ENCODE assay signal across 12 mouse cellular contexts in the genomic region with DNA sequence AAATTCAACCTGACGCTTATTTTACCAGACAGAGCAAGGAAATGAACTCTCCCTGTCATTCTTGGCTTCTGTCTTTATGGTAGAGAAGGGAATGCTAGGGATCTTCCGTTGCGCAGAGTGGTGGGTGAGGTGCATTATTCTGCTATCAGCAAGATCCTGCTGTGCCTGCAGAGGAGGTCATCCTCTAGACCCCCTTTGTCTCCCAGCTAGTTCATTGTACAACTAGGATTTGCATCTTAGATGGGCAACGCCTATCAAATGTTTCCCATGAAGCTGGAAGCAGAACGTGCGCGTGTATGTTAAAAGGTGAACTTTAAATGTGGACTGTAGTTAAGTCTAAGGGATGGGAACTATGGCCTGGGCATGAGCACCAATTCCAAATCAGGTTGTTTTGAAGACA. TPM values are rescaled to one million over a fixed set of nuclear protein-coding genes. Genes with fewer than 3 reads are reported as not detected.
DNase-seq lines count a peak whose midpoint lies in the region; ATAC-seq lines count a peak whose summit lies in the region.
"Had no signal": no experiment of that assay in that cellular context is flagged by ENCODE, and none has a peak within 500 bp of the region (broad histone marks: within the 10 kb centered on the region; RNA-seq: fewer than 3 reads in every experiment).

No protein-coding gene starts in this region.

- H3K4me2 ChIP-seq in forebrain, embryonic 15.5 days (replicated peaks) = no peak overlapping the region
- no peak overlapping the region for H3K4me2 ChIP-seq in kidney, embryonic 16.5 days (replicated peaks; ENCODE audit: low read depth, low read length)
- H3K4me2 ChIP-seq in intestine, embryonic 16.5 days (ENCODE audit: low read depth, low read length) = no peak overlapping the region
- H3K4me2 ChIP-seq in neural tube, embryonic 15.5 days = peak overlapping the region; percentile 95
- H3K4me2 ChIP-seq in kidney, embryonic 14.5 days (replicated peaks; ENCODE audit: low read depth, low read length) = no peak overlapping the region

- peaks cover 34% of the 10 kb centered on the region for H3K4me1 ChIP-seq in forebrain, embryonic 10.5 days
- peaks cover 18% of the 10 kb centered on the region for H3K4me1 ChIP-seq in forebrain, embryonic 15.5 days
- H3K4me1 ChIP-seq in kidney, embryonic 16.5 days (ENCODE audit: insufficient read depth, low read length) = peaks cover 5% of the 10 kb centered on the region
- H3K4me1 ChIP-seq in intestine, embryonic 16.5 days (ENCODE audit: control insufficient read depth, insufficient read depth, low read length) = peaks cover 6% of the 10 kb centered on the region; the same call in 1 of the 2 replicates
- peaks cover 17% of the 10 kb centered on the region for H3K4me1 ChIP-seq in neural tube, embryonic 15.5 days
- no peaks in the 10 kb centered on the region for H3K4me1 ChIP-seq in kidney, embryonic 14.5 days (ENCODE audit: control insufficient read depth, insufficient read depth, low read length)

- H3K27me3 ChIP-seq in forebrain, embryonic 10.5 days (ENCODE audit: poor library complexity, severe bottlenecking) = peaks cover 37% of the 10 kb centered on the region
- H3K27me3 ChIP-seq in forebrain, embryonic 15.5 days = no peaks in the 10 kb centered on the region
- peaks cover 7% of the 10 kb centered on the region; the same call in 1 of the 2 replicates for H3K27me3 ChIP-seq in kidney, embryonic 16.5 days (ENCODE audit: insufficient read depth, low read length)
- peaks cover 6% of the 10 kb centered on the region; the same call in 1 of the 2 replicates for H3K27me3 ChIP-seq in intestine, embryonic 16.5 days (replicated peaks; ENCODE audit: control insufficient read depth, insufficient read depth, low read length)
- no peaks in the 10 kb centered on the region for H3K27me3 ChIP-seq in neural tube, embryonic 15.5 days (replicated peaks)
- H3K27me3 ChIP-seq in kidney, embryonic 14.5 days (ENCODE audit: control insufficient read depth, insufficient read depth, low read length) = no peaks in the 10 kb centered on the region

- 51% methylated on average over 7 of the region's 7 CpGs for WGBS in forebrain, embryonic 10.5 days
- 58% methylated on average over 7 of the region's 7 CpGs for WGBS in forebrain, embryonic 15.5 days
- 84% methylated on average over 7 of the region's 7 CpGs for WGBS in kidney, embryonic 16.5 days
- WGBS in intestine, embryonic 16.5 days = 82% methylated on average over 7 of the region's 7 CpGs
- 62% methylated on average over 7 of the region's 7 CpGs for WGBS in neural tube, embryonic 15.5 days
- WGBS in kidney, embryonic 14.5 days = 79% methylated on average over 7 of the region's 7 CpGs

- no peak for ATAC-seq in forebrain, embryonic 15.5 days (replicated peaks)
- ATAC-seq in kidney, embryonic 16.5 days (ENCODE audit: low FRiP score, low TSS enrichment) = no peak
- no peak for ATAC-seq in intestine, embryonic 16.5 days
- ATAC-seq in neural tube, embryonic 15.5 days (ENCODE audit: low FRiP score) = no peak
- ATAC-seq in kidney, embryonic 14.5 days (ENCODE audit: low FRiP score, low TSS enrichment) = no peak
- no peak for ATAC-seq in megakaryocyte-erythroid progenitor cell, adult 5-6 weeks (replicated peaks; ENCODE audit: low FRiP score, low TSS enrichment, poor library complexity, severe bottlenecking)

- H3K27ac ChIP-seq in forebrain, embryonic 10.5 days = peak overlapping the region; percentile 86
- H3K27ac ChIP-seq in forebrain, embryonic 15.5 days (replicated peaks) = no peak overlapping the region
- H3K27ac ChIP-seq in kidney, embryonic 16.5 days (ENCODE audit: low read length) = peak overlapping the region; percentile 62; the same call in 1 of the 2 replicates
- H3K27ac ChIP-seq in intestine, embryonic 16.5 days (ENCODE audit: low read length) = 0 out of 2 replicates have a peak overlapping the region, but pooled peaks have one; percentile 2
- H3K27ac ChIP-seq in neural tube, embryonic 15.5 days (replicated peaks) = peak overlapping the region; percentile 79; the same call in 1 of the 2 replicates
- no peak overlapping the region for H3K27ac ChIP-seq in kidney, embryonic 14.5 days (ENCODE audit: low read depth, low read length)
- H3K27ac ChIP-seq: limb, embryonic 15.5 days had no signal

- H3K9ac ChIP-seq in forebrain, embryonic 15.5 days (replicated peaks) = no peak overlapping the region
- H3K9ac ChIP-seq in kidney, embryonic 16.5 days (replicated peaks; ENCODE audit: low read length) = 0 out of 2 replicates have a peak overlapping the region, but pooled peaks have one; percentile 52
- no peak overlapping the region for H3K9ac ChIP-seq in intestine, embryonic 16.5 days (ENCODE audit: low read depth, low read length)
- no peak overlapping the region for H3K9ac ChIP-seq in neural tube, embryonic 15.5 days (replicated peaks)
- no peak overlapping the region for H3K9ac ChIP-seq in kidney, embryonic 14.5 days (ENCODE audit: low read depth, low read length)
- H3K9ac ChIP-seq: limb, embryonic 15.5 days had no signal

- H3K4me3 ChIP-seq in forebrain, embryonic 10.5 days = peak overlapping the region; percentile 67; the same call in 1 of the 2 replicates
- no peak overlapping the region for H3K4me3 ChIP-seq in forebrain, embryonic 15.5 days
- H3K4me3 ChIP-seq in kidney, embryonic 16.5 days (ENCODE audit: low read length) = no peak overlapping the region
- no peak overlapping the region for H3K4me3 ChIP-seq in intestine, embryonic 16.5 days (ENCODE audit: low read length)
- no peak overlapping the region for H3K4me3 ChIP-seq in neural tube, embryonic 15.5 days (replicated peaks)
- H3K4me3 ChIP-seq in kidney, embryonic 14.5 days (ENCODE audit: low read length) = no peak overlapping the region
- H3K4me3 ChIP-seq: erythroblast, embryonic 14.5 days had no signal

- no peaks in the 10 kb centered on the region for H3K36me3 ChIP-seq in forebrain, embryonic 10.5 days (replicated peaks)
- H3K36me3 ChIP-seq in forebrain, embryonic 15.5 days = no peaks in the 10 kb centered on the region
- H3K36me3 ChIP-seq in kidney, embryonic 16.5 days (ENCODE audit: insufficient read depth, low read length) = no peaks in the 10 kb centered on the region
- no peaks in the 10 kb centered on the region for H3K36me3 ChIP-seq in intestine, embryonic 16.5 days (ENCODE audit: control insufficient read depth, insufficient read depth, low read length)
- no peaks in the 10 kb centered on the region for H3K36me3 ChIP-seq in neural tube, embryonic 15.5 days
- no peaks in the 10 kb centered on the region for H3K36me3 ChIP-seq in kidney, embryonic 14.5 days (ENCODE audit: control insufficient read depth, insufficient read depth, low read length)
- H3K36me3 ChIP-seq: limb, embryonic 15.5 days had no signal

- H3K9me3 ChIP-seq in forebrain, embryonic 10.5 days = no peaks in the 10 kb centered on the region
- no peaks in the 10 kb centered on the region for H3K9me3 ChIP-seq in forebrain, embryonic 15.5 days
- H3K9me3 ChIP-seq in kidney, embryonic 16.5 days (ENCODE audit: low read length) = no peaks in the 10 kb centered on the region
- H3K9me3 ChIP-seq in intestine, embryonic 16.5 days (ENCODE audit: control insufficient read depth, low read length) = no peaks in the 10 kb centered on the region
- no peaks in the 10 kb centered on the region for H3K9me3 ChIP-seq in neural tube, embryonic 15.5 days (replicated peaks)
- no peaks in the 10 kb centered on the region for H3K9me3 ChIP-seq in kidney, embryonic 14.5 days (ENCODE audit: control insufficient read depth, low read length)
- H3K9me3 ChIP-seq: limb, embryonic 15.5 days had no signal

- no peak for DNase-seq in forebrain, embryonic 10.5 days (ENCODE audit: extremely low spot score, low spot score)
- no peak for DNase-seq in kidney, adult 8-10 months
- DNase-seq: gastrocnemius, postnatal 36 days had no signal

RNA-seq across cellular contexts. Expression of a gene that starts 0.7 kb away (rescaled TPM):
- 21.2 and 22.4 TPM in 2 replicates for polyA plus RNA-seq in forebrain, embryonic 10.5 days (2016; fragmentation: Nextera tagmentation; extraction: Ambion mirVana)
- polyA plus RNA-seq in forebrain, embryonic 15.5 days (2015; fragmentation: Nextera tagmentation; extraction: Ambion mirVana) = 48.9 and 61.8 TPM in 2 replicates
- polyA plus RNA-seq in kidney, embryonic 16.5 days (2015; fragmentation: Nextera tagmentation; extraction: Ambion mirVana) = 52.7 and 57.7 TPM in 2 replicates
- 125 and 133 TPM in 2 replicates for polyA plus RNA-seq in intestine, embryonic 16.5 days (2015; fragmentation: Nextera tagmentation; extraction: Ambion mirVana)
- 69.1 and 83.8 TPM in 2 replicates for polyA plus RNA-seq in neural tube, embryonic 15.5 days (2015; fragmentation: Nextera tagmentation; extraction: Ambion mirVana)
- polyA plus RNA-seq in kidney, embryonic 14.5 days (2014; fragmentation: Nextera tagmentation; extraction: Ambion mirVana) = 25.7 and 37.5 TPM in 2 replicates
- total RNA-seq in megakaryocyte-erythroid progenitor cell, adult 5-6 weeks (2014; fragmentation: Nextera tagmentation) = not detected in 2 replicates
- not detected in 2 replicates for total RNA-seq in megakaryocyte-erythroid progenitor cell, adult 5-6 weeks (2017)
- total RNA-seq: neutrophil, adult 5-6 weeks had no signal

Comparison
In these comparisons a context has a peak if more than half of its experiments do, and no peak if none do; other contexts are left out.
1. H3K27ac ChIP-seq: peak in forebrain, embryonic 10.5 days (single experiment), kidney, embryonic 16.5 days (single experiment), intestine, embryonic 16.5 days (single experiment) and neural tube, embryonic 15.5 days (single experiment); none in forebrain, embryonic 15.5 days (single experiment) and kidney, embryonic 14.5 days (single experiment).